Mouse (Mus musculus) B cell, adult 62 days (primary cell): ENCODE measurements around the gene Abca6. TPM values are rescaled to one million over a fixed set of nuclear protein-coding genes. Genes with fewer than 3 reads are reported as not detected.

Experiments
- total RNA-seq: library from RNA; stranded (reverse); gene quantifications from 4 replicates; pipeline ENCODE4 v1.2.4, GENCODE M21; 2023

Gene Abca6
- total RNA-seq: 0.38 to 0.69 TPM (median 0.42 TPM) in 4 replicates

DNA sequence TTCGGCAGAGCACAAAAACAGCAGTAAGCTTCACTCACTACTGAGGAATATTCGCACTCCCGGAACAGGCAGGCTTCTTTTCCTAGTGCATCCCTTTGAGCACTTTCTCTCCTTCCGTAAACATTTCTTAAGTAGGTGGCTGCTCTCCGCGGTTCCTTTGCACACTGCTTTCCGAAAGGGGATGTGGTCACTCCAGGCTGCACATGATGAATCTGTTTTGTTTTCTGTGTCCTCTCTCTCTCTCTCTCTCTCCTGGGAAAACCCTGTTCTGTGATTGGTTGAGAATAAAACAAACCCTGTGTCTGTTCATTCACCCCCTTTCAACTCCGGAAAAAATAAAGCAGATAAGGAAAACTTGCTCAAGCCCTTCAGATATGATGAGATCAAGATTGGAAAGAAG lies at the start of gene Abca6:
Gene Abca6, minus strand, starts transcription at position 243 of the 400 bp plus-strand sequence.

DNA sequence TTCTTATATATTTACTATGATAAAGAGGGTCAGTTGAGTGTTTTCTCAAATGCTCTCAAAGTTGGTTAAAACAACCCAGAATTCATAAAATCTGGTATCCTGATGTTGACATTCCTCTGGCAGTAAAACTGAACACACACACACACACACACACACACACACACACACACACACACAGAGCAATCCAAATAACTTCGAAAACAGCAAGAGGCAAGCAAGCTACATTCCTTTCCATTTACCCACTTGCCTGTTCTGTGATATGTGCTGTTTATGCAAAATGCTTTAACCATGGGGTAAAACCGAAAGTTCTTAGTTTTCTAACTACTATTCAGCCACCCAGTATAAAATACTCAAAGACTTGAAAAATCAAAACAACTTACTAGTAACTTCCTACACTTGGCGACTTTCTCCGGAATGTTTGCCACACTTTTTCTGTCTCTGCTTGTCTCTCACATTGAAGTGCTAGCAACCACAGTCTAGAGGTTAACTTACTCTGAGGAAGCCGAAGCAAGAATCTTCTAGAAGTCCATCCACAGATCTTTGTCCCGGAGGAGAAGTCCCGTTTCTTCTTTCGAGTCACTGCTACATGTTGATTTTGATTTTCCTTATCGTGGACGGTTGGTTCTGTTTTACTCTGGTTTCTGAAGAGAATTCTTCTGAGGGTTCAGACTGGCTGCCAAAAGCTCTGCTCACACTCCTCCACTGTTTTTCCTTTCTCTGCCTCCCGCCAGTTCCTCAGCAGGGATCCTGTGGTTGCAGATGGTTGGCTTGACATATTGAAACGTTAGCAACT lies 83.9 kb downstream of the Abca6 start, which contains the start of gene Abca9:
Gene Abca9, minus strand, starts transcription at position 738 of the 793 bp plus-strand sequence.

Other genes with a start within 250 kb of the Abca6 start
- gene Abca8a, start 155.8 kb downstream of the Abca6 start, total RNA-seq: 0.97 TPM in 1 of 4 replicates, not detected in the others
- gene Abca9, start 83.6 kb downstream of the Abca6 start, total RNA-seq: 0.20 to 0.30 TPM (median 0.25 TPM) in 4 replicates
- gene Abca5, start 85.9 kb upstream of the Abca6 start, total RNA-seq: 5.5 to 8.0 TPM (median 7.2 TPM) in 4 replicates
- 15.1 to 18.4 TPM (median 16.8 TPM) in 4 replicates for gene Map2k6, start 147.3 kb upstream of the Abca6 start, total RNA-seq